Mouse (Mus musculus) urinary bladder, adult 18-20 months (tissue): Measurements from ENCODE around the gene Nup214.
A peak's percentile ranks its signal among the peaks of the same experiment; 100 is the strongest.
"Not testable (repeated sequence)": the region's sequence is repeated elsewhere in the genome, so short reads cannot be mapped to it uniquely, and the experiment has no call there.

ENCODE experiments used
- DNase-seq, 2 experiments: peaks; one replicate each; pipeline ENCODE4 v3.0.0; 2022; ENCODE audit warnings: low spot score in 2 of 2, mixed read lengths in 2 of 2

Gene Nup214

GRCm38 (mm10) chr2:31964191-31964590, 10.0 kb upstream of the Nup214 start:
- peak; percentile 27 to 51 for DNase-seq

- no peak for DNase-seq
Observed at GRCm38 (mm10) chr2:31965110-31965509, 9.1 kb upstream of the Nup214 start.

DNA sequence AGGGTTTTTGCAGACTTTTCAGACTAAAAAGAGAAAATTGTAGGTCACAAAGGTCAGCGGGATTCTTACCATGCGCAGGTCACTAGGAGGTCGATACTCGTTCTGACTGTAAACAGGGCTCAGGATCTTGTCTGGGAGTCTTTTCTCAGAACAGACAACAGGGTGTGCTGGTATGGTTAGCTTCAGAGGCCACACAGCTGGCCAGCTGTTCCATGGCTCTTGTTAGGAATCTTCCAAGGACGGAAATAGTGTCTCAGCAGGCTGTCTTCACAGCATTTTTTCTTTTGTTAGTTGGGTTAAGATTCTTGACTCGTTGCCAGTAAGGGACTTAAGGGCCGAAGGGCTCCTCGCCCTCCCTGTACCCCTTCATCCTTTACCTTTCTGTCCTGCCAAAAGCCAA, 7.4 kb upstream of the Nup214 start:
- DNase-seq = no peak

- no peak for DNase-seq
Observed at GRCm38 (mm10) chr2:31972589-31972988, 1.6 kb upstream of the Nup214 start.

DNA sequence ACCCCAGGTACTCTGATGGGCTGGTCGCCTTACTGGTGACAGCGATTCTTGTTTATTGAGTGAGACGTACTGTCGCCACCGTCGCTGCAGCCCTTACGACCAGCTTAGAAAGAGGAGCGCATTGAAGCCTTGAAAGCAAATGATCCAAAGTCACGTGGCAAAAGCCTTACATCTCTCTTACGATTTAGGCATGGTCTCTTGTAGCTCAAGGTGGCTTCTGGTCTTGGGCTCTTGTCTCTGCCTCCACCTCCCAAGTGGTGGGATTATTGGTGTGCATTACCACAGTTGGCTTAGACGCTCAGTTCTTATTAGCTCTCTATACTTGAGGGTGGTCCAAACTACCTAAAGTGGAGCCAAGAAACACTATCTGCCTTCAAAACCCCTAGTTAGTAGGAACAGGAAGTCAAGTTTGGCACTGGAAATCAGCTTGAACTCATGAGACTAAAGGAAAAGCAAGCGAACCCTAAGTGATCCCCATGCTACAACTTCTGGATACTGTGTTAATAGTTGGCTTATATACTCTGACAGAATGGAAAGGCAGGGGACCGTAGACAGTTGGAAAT, 654 bp downstream of the Nup214 start:
- no peak for DNase-seq

- DNase-seq = no peak
Observed at GRCm38 (mm10) chr2:31987774-31988173, 13.5 kb downstream of the Nup214 start.

DNA sequence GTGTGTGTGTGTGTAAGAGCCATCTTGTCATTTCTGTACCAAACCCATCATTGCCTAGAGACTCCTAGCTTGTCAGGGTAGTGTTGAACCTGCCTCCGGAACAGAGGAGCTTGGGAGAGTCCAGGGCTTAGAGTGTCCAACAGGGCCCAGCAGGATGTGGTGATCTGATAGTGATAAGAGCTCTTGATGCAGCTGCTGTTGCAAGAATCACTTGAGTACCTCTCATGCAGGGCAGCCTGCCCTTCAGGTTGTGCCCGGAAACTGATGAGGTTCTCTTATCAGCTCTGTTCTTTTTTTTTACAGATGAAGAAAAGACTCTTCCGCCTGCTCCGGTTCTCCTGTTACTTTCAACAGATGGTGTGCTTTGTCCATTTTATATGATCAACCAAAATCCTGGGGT, 16.7 kb downstream of the Nup214 start:
- no peak for DNase-seq

- no peak for DNase-seq
Observed at GRCm38 (mm10) chr2:31994896-31995295, 20.7 kb downstream of the Nup214 start.

DNA sequence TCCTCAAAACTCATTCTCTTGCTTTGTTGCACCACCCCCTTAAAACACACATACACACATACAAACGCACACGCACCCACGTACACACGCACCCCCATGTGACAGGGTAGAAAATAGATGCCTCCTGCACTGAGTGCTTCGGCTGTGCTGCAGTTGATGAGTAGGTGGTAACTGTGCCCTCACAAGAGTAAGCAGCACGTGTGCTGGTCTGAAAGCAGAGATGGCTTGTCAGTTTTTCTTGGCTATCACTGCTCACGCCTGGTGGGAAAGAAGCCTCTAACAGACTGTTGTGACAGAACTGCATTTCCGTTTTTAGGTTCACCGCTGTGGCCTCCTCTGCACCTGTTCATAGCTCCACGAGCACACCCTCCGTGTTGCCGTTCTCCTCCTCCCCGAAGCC, 21.8 kb downstream of the Nup214 start:
- DNase-seq = no peak

GRCm38 (mm10) chr2:31997539-31997938, 23.3 kb downstream of the Nup214 start:
- no peak for DNase-seq

GRCm38 (mm10) chr2:31998443-31998842, 24.2 kb downstream of the Nup214 start:
- no peak for DNase-seq

DNA sequence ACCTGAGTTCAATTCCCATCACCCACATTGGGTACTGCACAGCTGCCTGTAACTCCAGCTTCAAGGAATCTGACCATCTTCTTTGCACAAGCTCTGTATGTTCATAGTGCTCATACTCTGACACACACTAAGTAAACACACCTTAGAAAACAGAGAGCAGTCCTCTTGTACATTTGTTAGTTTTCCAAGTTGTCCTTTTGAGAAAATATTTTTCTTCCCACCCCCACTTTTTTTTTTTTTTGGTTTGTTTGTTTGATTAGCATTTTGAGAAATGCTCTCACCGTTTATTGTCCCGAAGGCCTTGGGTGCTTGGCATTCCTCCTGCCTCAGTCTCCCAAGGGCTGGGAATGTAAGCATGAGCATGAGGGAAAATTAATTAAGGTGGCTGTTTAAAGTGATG, 34.1 kb downstream of the Nup214 start:
- no peak for DNase-seq

- no peak for DNase-seq
Observed at GRCm38 (mm10) chr2:32008716-32009115, 34.5 kb downstream of the Nup214 start.

DNA sequence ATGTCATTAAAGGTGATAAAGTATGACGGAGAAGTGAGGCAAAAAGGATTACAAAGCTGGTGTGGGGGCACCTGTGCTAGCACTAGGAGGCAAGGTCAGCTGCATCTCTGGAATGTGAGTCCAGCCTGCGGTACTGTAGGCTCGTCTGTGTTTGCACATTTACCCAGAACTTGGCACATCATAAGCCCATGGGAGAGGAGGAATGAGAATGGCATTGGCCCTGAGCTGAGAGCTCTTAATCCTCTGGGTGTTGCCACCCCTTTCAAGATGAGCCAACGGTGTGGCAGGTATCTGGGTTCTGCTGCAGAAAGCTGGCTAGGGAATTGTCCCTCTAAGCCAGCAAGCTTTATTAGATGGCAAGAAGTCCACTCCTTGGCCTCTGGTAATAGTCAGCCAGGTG, 45.5 kb downstream of the Nup214 start:
- DNase-seq = no peak

GRCm38 (mm10) chr2:32020229-32020628, 46.0 kb downstream of the Nup214 start:
- no peak for DNase-seq

DNA sequence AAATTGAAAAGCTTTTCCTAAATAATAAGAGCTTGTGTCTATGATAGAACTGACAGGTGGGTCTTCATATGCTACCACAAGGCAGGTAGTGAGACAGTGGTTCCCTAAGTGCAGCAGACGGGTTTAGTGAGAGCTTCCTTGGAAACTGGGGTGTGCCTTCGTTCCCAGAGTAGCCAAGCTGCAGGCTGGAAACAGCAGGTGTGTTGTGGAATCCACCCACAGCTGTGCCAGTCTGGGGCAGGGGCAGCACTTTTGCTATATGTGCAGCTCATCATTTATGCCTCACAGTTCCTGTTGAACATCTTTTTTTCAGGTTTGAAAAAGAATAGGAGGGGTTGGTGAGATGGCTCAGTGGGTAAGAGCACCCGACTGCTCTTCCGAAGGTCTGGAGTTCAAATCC, 50.1 kb downstream of the Nup214 start:
- DNase-seq = no peak

- no peak for DNase-seq
Observed at GRCm38 (mm10) chr2:32029636-32030035, 55.4 kb downstream of the Nup214 start.

DNA sequence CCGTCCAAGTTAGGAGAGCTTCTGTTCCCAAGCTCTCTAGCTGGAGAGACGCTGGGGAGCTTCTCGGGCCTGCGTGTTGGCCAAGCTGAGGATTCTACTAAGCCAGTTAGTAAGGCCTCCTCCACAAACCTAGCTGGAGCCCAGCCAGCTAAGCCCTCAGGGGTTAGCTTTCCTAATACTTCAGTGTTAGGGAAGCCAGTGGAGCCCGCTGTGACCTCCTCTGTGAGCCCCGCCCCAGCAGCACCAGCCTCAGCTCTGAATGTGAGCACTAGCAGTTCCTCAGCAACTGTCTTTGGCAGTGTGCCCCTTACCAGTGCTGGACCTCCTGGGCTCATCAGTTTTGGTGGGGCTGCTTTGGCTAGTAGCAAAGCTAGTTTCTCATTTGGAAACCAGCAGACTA, 59.2 kb downstream of the Nup214 start:
- no peak for DNase-seq

DNA sequence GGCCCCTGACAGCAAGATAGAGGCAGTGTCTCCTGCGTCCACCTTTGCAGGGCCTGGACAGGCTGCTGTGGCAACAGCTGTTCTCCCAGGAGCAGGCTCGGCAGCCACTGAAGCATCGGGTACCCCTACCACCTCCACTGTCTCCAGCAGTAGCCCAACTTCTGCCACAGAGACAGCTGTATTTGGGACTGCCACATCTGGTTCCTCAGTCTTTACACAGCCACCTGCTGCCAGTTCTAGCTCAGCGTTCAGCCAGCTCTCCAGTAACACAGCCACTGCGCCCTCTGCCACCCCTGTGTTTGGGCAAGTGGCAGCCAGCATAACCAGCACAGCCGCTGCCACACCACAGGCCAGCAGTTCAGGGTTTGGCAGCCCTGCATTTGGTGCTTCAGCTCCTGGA, 60.0 kb downstream of the Nup214 start:
- DNase-seq = no peak

GRCm38 (mm10) chr2:32037279-32037858, 63.1 kb downstream of the Nup214 start:
- no peak for DNase-seq

DNA sequence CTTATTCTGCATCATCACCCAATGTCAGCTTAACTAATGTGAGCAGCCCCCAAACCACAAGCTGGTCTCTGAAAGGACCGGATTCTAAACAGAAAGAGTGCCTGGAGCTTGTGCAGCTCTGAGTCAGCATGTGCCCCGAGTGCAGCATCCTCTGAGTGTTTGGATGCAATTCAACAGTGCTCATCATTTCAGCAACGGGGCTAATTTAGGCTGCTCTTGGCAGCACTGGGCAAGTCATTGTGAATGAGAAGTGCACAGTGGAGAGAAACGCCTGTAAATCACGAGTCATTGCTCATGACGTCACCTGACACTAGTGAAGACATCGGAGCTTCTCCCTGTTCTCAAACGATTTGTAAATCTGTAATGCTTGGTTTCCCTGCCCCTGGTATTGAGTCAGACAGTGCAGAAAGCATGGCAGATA, 64.4 kb downstream of the Nup214 start:
- no peak for DNase-seq

- not testable (repeated sequence) for DNase-seq
Observed at GRCm38 (mm10) chr2:32040646-32041045, 66.4 kb downstream of the Nup214 start.

DNA sequence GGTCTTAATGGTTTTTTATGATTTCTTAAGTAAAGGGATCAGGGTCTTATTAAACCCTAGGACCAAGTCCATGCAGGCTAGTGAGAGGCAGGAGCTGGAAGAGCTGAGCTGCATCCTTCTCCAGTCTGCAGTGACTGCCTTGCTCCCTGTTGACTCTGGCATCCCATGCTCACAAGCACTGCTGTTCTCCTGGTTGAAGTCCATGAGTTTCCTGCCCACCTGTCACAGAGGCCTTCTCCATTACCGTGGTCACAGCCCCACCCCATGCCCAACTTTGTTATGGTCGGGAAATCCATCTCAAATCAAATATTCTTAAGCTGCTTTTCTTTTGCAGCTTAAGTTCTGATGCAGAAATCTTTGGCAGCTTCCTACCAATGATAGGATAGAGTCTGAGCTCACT, 66.9 kb downstream of the Nup214 start:
- no peak for DNase-seq

DNA sequence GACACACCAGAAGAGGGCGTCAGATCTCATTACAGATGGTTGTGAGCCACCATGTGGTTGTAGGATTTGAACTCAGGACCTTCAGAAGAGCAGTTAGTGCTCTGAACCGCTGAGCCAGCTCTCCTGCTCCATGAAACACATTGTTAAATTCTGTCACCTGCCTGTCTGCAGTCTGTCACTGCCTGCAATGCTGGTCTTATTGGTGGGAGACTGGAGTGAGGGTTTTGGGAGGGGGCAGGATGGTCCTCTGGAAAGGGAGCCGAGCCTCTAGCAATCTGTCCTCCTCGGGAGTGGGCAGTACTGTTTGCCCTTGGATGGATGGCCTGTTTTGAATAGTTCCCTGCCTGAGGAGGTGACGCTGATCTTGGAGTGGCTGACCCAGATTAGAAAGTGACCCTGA, 69.6 kb downstream of the Nup214 start:
- no peak for DNase-seq
